Mouse (Mus musculus) kidney, postnatal 0 days (tissue): ENCODE results near the gene Gdpd5. TPM values are rescaled to one million over a fixed set of nuclear protein-coding genes. Genes with fewer than 3 reads are reported as not detected.

Experiments
- ATAC-seq: fragments of 200-750 bp; cut with Nextera tagmentation; replicated peaks from 2 replicates; pipeline ENCODE4 v1.8.0; 2017; ENCODE audit warnings: low read depth, moderate number of reproducible peaks, moderate TSS enrichment, moderate library complexity; ENCODE audit not compliant: low FRiP score
- DNase-seq: peaks from one replicate; pipeline ENCODE4 v3.0.0-alpha.2; 2016; ENCODE audit warnings: low spot score
- H3K27ac ChIP-seq: fragments of 300-500 bp; sonication (generic); 2 replicates; pipeline ENCODE4 v1.5.1; 2014; ENCODE audit warnings: mild to moderate bottlenecking
- H3K27me3 ChIP-seq: fragments of 300-500 bp; sonication (generic); 2 replicates; pipeline ENCODE4 v1.6.1; 2014; ENCODE audit warnings: low read length, mixed read lengths; ENCODE audit not compliant: insufficient read depth
- H3K36me3 ChIP-seq: fragments of 300-500 bp; sonication (generic); 2 replicates; pipeline ENCODE4 v1.6.1; 2014; ENCODE audit warnings: low read length, mixed read lengths; ENCODE audit not compliant: insufficient read depth
- H3K4me1 ChIP-seq: fragments of 300-500 bp; sonication (generic); replicated peaks from 2 replicates; pipeline ENCODE4 v1.6.1; 2014; ENCODE audit warnings: antibody characterized with exemption, low read length, mixed read lengths; ENCODE audit not compliant: insufficient read depth
- H3K4me2 ChIP-seq: fragments of 300-500 bp; sonication (generic); 2 replicates; pipeline ENCODE4 v1.6.1; 2014; ENCODE audit warnings: mild to moderate bottlenecking, low read length, moderate library complexity, mixed read lengths
- H3K4me3 ChIP-seq: fragments of 300-500 bp; sonication (generic); replicated peaks from 2 replicates; pipeline ENCODE4 v1.5.1; 2014; ENCODE audit warnings: low read depth, low read length
- H3K9ac ChIP-seq: fragments of 300-500 bp; sonication (generic); 2 replicates; pipeline ENCODE4 v1.6.1; 2014; ENCODE audit warnings: low read depth, low read length
- H3K9me3 ChIP-seq: fragments of 300-500 bp; sonication (generic); replicated peaks from 2 replicates; pipeline ENCODE4 v1.6.1; 2016; ENCODE audit warnings: low read length, inconsistent platforms, mixed read lengths
- CTCF ChIP-seq: IDR thresholded peaks from 2 replicates; pipeline ENCODE4 v1.5.1; 2016; ENCODE audit warnings: antibody characterized with exemption, low read depth, mild to moderate bottlenecking, moderate library complexity
- WGBS: fragments of 180-500 bp; shearing (Covaris S2); extraction: QIAGEN DNeasy Blood & Tissue Kit; methylation state at CpG from one replicate; pipeline ENCODE4 v1.1.7; 2014; 5-methylcytosine and 5-hydroxymethylcytosine counted together
- polyA plus RNA-seq: library from polyadenylated mRNA; unstranded; fragments of >200 nt; fragmentation: Nextera tagmentation; extraction: Ambion mirVana; gene quantifications from 2 replicates; pipeline ENCODE4 v1.2.1, GENCODE M21; 2015

The Gdpd5 gene
- polyA plus RNA-seq, 1 experiment from 2014 or later: 11.8 TPM

DNA sequence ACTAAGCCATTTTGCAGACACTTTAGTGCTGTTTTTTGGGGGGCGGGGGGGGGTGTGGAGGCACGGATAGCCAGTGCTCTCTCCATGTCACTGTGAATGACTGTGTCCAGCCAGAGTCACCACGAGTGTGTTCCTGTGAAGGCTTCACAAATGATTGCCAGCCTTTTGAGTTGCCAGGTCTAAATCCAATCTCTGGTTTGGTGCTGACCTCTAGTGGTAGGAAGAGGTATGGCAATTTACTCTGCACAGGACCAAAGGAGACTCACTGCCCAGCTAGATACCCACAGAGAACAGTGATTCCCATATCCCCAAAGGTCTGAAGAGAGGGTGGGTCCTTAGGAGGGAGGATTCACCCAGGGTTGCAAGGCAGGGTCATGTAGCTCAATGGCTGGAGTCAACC, 69.5 kb downstream of the Gdpd5 start:
- no peak overlapping the region for H3K4me2 ChIP-seq
- H3K36me3 ChIP-seq: no peaks in the 10 kb centered on the region
- no peaks in the 10 kb centered on the region for H3K27me3 ChIP-seq
- peak; percentile 43 for ATAC-seq
- H3K27ac ChIP-seq: no peak overlapping the region
- TF ChIP-seq CTCF: peak; percentile 99
- H3K9ac ChIP-seq: no peak overlapping the region
- peak; percentile 89 for DNase-seq
- H3K9me3 ChIP-seq: no peaks in the 10 kb centered on the region
- peaks cover 10% of the 10 kb centered on the region for H3K4me1 ChIP-seq
- no peak overlapping the region for H3K4me3 ChIP-seq
- WGBS: 2% methylated on average over 3 of the region's 3 CpGs

GRCm38 (mm10) chr7:99452859-99453258, 71.6 kb downstream of the Gdpd5 start:
- TF ChIP-seq CTCF: no peak
- DNase-seq (no peak), ATAC-seq (no peak)
- Histone ChIP-seq H3K9ac (no peak overlapping the region), H3K4me2 (no peak overlapping the region), H3K27ac (no peak overlapping the region), H3K36me3 (no peaks in the 10 kb centered on the region), H3K4me3 (no peak overlapping the region), H3K9me3 (no peaks in the 10 kb centered on the region), H3K4me1 (peaks cover 10% of the 10 kb centered on the region), H3K27me3 (no peaks in the 10 kb centered on the region)
- WGBS: 64% methylated on average over 7 of the region's 7 CpGs

GRCm38 (mm10) chr7:99454044-99454443, 72.8 kb downstream of the Gdpd5 start:
- no peak for TF ChIP-seq CTCF
- H3K27ac ChIP-seq: peak overlapping the region; percentile 31; the same call in 1 of the 2 replicates
- ATAC-seq (peak; percentile 53), DNase-seq (peak; percentile 73)
- peak overlapping the region; percentile 18; the same call in 1 of the 2 replicates for H3K9ac ChIP-seq
- H3K9me3 ChIP-seq: no peaks in the 10 kb centered on the region
- H3K4me1 ChIP-seq: peaks cover 13% of the 10 kb centered on the region
- H3K4me3 ChIP-seq: no peak overlapping the region
- 38% methylated on average over 4 of the region's 4 CpGs for WGBS
- H3K4me2 ChIP-seq: no peak overlapping the region
- H3K36me3 ChIP-seq: no peaks in the 10 kb centered on the region
- no peaks in the 10 kb centered on the region for H3K27me3 ChIP-seq

- no peaks in the 10 kb centered on the region for H3K27me3 ChIP-seq
- peaks cover 11% of the 10 kb centered on the region for H3K4me1 ChIP-seq
- TF ChIP-seq CTCF: no peak
- no peak overlapping the region for H3K4me3 ChIP-seq
- no peaks in the 10 kb centered on the region for H3K36me3 ChIP-seq
- no peaks in the 10 kb centered on the region for H3K9me3 ChIP-seq
- DNase-seq (no peak), ATAC-seq (no peak)
- no peak overlapping the region for H3K27ac ChIP-seq
- no peak overlapping the region for H3K4me2 ChIP-seq
- WGBS: 65% methylated on average over 8 of the region's 8 CpGs
- no peak overlapping the region for H3K9ac ChIP-seq
Observed at GRCm38 (mm10) chr7:99458849-99459248, 77.6 kb downstream of the Gdpd5 start.

- H3K4me1 ChIP-seq: peaks cover 6% of the 10 kb centered on the region; the same call in 1 of the 2 replicates
- no peak overlapping the region for H3K27ac ChIP-seq
- no peak for DNase-seq
- H3K4me2 ChIP-seq: no peak overlapping the region
- H3K9ac ChIP-seq: no peak overlapping the region
- H3K36me3 ChIP-seq: no peaks in the 10 kb centered on the region
- H3K9me3 ChIP-seq: no peaks in the 10 kb centered on the region
- TF ChIP-seq CTCF: no peak
- WGBS: 90% methylated on average over 15 of the region's 15 CpGs
- H3K27me3 ChIP-seq: no peaks in the 10 kb centered on the region
- ATAC-seq: no peak
- no peak overlapping the region for H3K4me3 ChIP-seq
Observed at GRCm38 (mm10) chr7:99459888-99460652, 78.9 kb downstream of the Gdpd5 start.

DNA sequence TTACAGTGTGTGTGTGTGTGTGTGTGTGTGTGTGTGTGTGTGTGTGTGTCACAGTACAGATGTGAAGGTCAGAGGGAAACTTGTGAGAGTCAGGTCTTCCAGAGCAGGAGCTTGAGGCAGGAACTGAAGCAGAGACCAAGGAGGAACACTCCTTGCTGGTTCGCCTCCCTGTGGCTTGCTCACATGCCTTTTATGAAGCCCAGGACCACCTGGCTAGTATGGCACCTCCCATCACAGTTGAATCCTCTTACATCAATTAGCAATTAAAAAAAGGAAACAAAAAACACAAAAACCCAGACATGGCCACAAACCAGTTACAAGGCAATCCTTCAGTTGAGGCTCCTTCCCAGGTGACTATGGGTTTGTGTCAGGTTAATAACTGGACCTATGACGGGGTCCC, 81.9 kb downstream of the Gdpd5 start:
- Histone ChIP-seq H3K4me1 (peaks cover 18% of the 10 kb centered on the region; the same call in 1 of the 2 replicates), H3K36me3 (no peaks in the 10 kb centered on the region), H3K27me3 (no peaks in the 10 kb centered on the region), H3K27ac (no peak overlapping the region), H3K4me2 (no peak overlapping the region), H3K9me3 (no peaks in the 10 kb centered on the region), H3K4me3 (no peak overlapping the region), H3K9ac (no peak overlapping the region)
- ATAC-seq: no peak
- WGBS: 77% methylated on average over 2 of the region's 2 CpGs
- TF ChIP-seq CTCF: no peak
- no peak for DNase-seq
